Mouse (Mus musculus): ENCODE results near the gene Stra6. TPM values are rescaled to one million over a fixed set of nuclear protein-coding genes. Genes with fewer than 3 reads are reported as not detected.

Gene Stra6
- polyA plus RNA-seq, 1 experiment, result 1.9 TPM

DNA sequence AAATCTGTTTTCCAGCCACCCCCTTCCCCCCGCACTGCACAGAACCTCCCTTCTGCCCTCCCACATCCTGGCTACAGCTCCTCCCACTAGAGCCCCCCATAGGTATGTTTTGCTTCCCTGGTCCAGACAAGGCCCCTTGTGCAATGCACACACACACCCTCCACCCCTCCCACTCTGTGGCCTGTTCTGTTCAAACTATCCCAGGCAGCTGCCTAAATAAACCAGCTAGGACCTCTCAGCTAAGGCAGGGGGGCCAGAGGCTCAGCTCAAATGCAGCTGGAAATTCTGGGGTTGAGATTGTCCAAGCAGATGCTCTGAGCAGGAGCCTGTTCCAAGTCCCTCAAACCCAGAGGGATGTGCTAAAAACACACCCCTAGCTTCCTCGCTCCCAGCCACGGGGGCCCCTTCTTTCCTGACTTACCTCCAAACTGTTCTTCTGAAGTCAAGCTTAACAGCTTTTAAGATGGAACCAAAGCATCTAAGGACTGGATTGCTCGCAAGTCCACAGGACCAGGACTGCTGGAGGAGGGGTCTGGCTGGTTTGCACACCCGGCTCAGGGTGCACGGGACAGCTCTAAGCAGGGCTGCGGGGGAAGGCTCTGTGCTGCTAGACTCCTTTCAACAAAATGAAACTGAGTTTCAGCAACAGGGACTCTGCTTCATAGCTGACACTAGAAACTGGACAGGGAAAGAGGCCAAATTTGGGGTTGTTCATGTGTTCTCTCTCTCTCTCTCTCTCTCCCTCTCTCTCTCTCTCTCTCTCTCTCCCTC is 95.1 kb downstream of the Stra6 start:
- no peak for TF ChIP-seq POLR2A (IDR thresholded peaks at IDR 0.05; ENCODE audit: low read depth, low read length)
- no peak for TF ChIP-seq CTCF (IDR thresholded peaks at IDR 0.05; ENCODE audit: extremely low read depth, insufficient read depth, insufficient read length, insufficient replicate concordance)
- Histone ChIP-seq H3K4me1 (ENCODE audit: control insufficient read depth, insufficient read depth, insufficient read length) (peaks cover 5% of the 10 kb centered on the region; the same call in 1 of the 2 replicates), H3K36me3 (ENCODE audit: control insufficient read depth, insufficient read depth, low read length) (no peaks in the 10 kb centered on the region), H3K27me3 (ENCODE audit: control insufficient read depth, insufficient read depth, low read length) (no peaks in the 10 kb centered on the region), H3K27ac (ENCODE audit: insufficient read depth, low read length) (0 out of 2 replicates have a peak overlapping the region, but pooled peaks have one; percentile 23), H3K4me3 (ENCODE audit: extremely low read depth, insufficient read depth, insufficient read length) (no peak overlapping the region)
- DNase-seq (ENCODE audit: low read depth in 1 of 2, low spot score in 2 of 2), result no peak
- 44% methylated on average over 7 of the region's 7 CpGs for WGBS

DNA sequence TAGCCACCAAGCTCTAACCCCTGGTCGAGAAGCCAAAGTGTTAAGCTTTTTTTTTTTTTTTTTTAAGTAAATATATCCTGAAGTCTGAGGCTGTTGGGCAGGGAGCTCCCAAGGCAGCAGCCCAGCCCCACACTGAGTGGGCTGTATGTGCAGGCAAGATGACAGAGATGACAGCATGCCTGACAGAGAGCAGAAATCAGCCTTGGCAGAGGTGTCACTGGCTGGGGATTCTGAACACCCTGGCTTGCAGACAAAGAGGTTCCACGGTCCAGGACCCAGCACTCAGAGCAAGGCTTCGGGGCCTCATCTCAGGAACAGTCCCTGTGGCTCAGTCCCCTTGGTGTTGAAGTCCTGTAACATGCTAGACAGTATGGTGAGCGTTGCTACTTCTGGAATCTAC is 96.3 kb downstream of the Stra6 start:
- peaks cover 5% of the 10 kb centered on the region; the same call in 1 of the 2 replicates for H3K4me1 ChIP-seq (ENCODE audit: control insufficient read depth, insufficient read depth, insufficient read length)
- whole genome bisulfite sequencing, result 49% methylated on average over 4 of the region's 4 CpGs
- TF ChIP-seq POLR2A (IDR thresholded peaks at IDR 0.05; ENCODE audit: low read depth, low read length) (no peak), CTCF (IDR thresholded peaks at IDR 0.05; ENCODE audit: extremely low read depth, insufficient read depth, insufficient read length, insufficient replicate concordance) (no peak)
- H3K36me3 ChIP-seq (ENCODE audit: control insufficient read depth, insufficient read depth, low read length), result no peaks in the 10 kb centered on the region
- no peak overlapping the region for H3K4me3 ChIP-seq (ENCODE audit: extremely low read depth, insufficient read depth, insufficient read length)
- DNase-seq (ENCODE audit: low read depth in 1 of 2, low spot score in 2 of 2), result no peak
- H3K27me3 ChIP-seq (ENCODE audit: control insufficient read depth, insufficient read depth, low read length), result no peaks in the 10 kb centered on the region
- H3K27ac ChIP-seq (ENCODE audit: insufficient read depth, low read length), result no peak overlapping the region

DNA sequence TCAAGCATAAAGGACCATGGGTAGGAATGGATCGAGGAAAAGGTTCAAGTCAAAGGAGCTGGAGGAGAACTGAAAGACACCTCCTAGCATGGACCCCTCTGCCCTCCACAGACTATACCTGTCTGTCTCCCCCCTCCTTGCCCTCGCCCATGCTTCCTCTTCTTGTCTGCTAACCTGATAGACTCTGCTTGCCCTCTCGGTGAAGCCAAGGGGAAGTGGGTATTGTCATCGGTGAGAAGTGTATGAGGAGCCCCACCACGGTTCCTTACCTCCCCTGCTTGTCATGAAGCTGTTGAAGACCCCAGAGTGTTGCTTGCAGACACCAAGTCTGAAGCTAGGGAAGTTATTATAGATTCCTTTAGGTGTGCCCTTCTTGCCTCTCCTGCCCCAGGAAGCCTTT is 96.7 kb downstream of the Stra6 start:
- H3K27me3 ChIP-seq (ENCODE audit: control insufficient read depth, insufficient read depth, low read length), result no peaks in the 10 kb centered on the region
- peaks cover 5% of the 10 kb centered on the region; the same call in 1 of the 2 replicates for H3K4me1 ChIP-seq (ENCODE audit: control insufficient read depth, insufficient read depth, insufficient read length)
- no peaks in the 10 kb centered on the region for H3K36me3 ChIP-seq (ENCODE audit: control insufficient read depth, insufficient read depth, low read length)
- WGBS, result 17% methylated on average over 5 of the region's 5 CpGs
- no peak overlapping the region for H3K4me3 ChIP-seq (ENCODE audit: extremely low read depth, insufficient read depth, insufficient read length)
- no peak for TF ChIP-seq CTCF (IDR thresholded peaks at IDR 0.05; ENCODE audit: extremely low read depth, insufficient read depth, insufficient read length, insufficient replicate concordance)
- no peak for TF ChIP-seq POLR2A (IDR thresholded peaks at IDR 0.05; ENCODE audit: low read depth, low read length)
- DNase-seq (ENCODE audit: low read depth in 1 of 2, low spot score in 2 of 2), result peak in 1 of 2 experiments; percentile 13
- no peak overlapping the region for H3K27ac ChIP-seq (ENCODE audit: insufficient read depth, low read length)

DNA sequence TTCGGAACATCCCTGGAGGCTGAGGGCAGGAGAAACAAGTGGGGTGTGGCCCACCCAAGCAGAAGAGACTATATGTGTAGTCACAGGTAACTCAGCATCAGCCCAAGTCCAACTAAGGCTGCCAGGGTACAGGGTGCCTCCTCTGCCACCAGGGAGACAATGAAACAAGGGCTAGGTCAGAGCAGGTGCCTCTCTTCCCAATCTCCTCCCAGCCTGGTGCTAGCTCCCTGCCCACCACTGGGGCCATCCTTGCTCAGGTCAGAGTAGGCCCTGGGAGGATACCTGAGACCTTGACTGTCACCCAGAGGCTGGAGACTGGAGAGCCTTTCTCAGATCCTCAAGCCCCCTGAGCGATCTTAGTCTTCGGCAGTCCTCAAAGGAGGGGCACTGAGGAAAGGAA is 98.6 kb downstream of the Stra6 start:
- Histone ChIP-seq H3K4me1 (ENCODE audit: control insufficient read depth, insufficient read depth, insufficient read length) (peaks cover 5% of the 10 kb centered on the region; the same call in 1 of the 2 replicates), H3K4me3 (ENCODE audit: extremely low read depth, insufficient read depth, insufficient read length) (no peak overlapping the region), H3K27me3 (ENCODE audit: control insufficient read depth, insufficient read depth, low read length) (no peaks in the 10 kb centered on the region), H3K27ac (ENCODE audit: insufficient read depth, low read length) (no peak overlapping the region), H3K36me3 (ENCODE audit: control insufficient read depth, insufficient read depth, low read length) (no peaks in the 10 kb centered on the region)
- WGBS, result 88% methylated on average over 3 of the region's 3 CpGs
- DNase-seq (ENCODE audit: low read depth in 1 of 2, low spot score in 2 of 2), result no peak
- TF ChIP-seq POLR2A (IDR thresholded peaks at IDR 0.05; ENCODE audit: low read depth, low read length) (no peak), CTCF (IDR thresholded peaks at IDR 0.05; ENCODE audit: extremely low read depth, insufficient read depth, insufficient read length, insufficient replicate concordance) (no peak)

DNA sequence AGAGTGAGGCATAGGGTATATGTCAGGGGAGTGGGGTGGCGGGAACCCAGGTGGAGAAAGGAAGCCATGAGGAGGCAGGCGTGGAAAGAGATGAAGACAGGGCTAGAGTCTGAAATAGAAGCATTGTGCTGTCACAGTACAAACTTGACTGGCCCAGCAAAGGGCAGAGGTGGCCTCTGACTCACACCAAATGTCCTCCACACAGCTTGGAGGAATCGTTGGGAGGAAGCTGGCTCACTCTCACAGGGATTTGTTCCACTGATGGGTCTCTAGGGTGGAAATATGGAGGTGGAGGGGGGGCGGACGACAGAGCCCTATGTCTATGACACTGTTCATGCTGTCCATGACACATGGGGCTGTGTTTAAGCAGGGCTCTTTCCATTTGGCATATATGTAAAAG is 99.6 kb downstream of the Stra6 start:
- WGBS, result 81% methylated on average over 5 of the region's 5 CpGs

DNA sequence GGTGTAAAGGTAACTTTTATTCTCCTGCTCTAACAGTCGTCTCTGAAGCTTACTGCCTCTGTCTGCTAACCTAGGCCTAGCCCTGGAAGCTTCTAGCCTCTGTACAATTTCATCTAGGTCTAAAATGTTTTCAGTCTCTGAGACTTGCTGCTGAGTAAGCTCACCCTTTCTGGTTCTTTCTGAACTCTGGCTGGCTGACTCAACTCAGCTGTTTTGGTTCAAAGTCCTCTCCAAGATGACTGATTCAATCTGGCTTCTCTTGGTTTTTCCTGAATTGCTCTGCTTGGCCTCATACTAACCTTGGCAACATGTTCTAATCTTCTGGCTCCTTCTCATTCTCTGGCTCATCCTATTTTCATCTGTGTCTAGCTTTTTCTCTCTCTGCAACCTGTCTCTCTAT is 102.2 kb downstream of the Stra6 start:
- DNase-seq (ENCODE audit: low read depth in 1 of 2, low spot score in 2 of 2), result no peak
- Histone ChIP-seq H3K36me3 (ENCODE audit: control insufficient read depth, insufficient read depth, low read length) (no peaks in the 10 kb centered on the region), H3K4me3 (ENCODE audit: extremely low read depth, insufficient read depth, insufficient read length) (no peak overlapping the region), H3K4me1 (ENCODE audit: control insufficient read depth, insufficient read depth, insufficient read length) (0 out of 2 replicates have a peak, but pooled peaks cover 2% of the 10 kb centered on the region), H3K27me3 (ENCODE audit: control insufficient read depth, insufficient read depth, low read length) (no peaks in the 10 kb centered on the region), H3K27ac (ENCODE audit: insufficient read depth, low read length) (no peak overlapping the region)
- WGBS, result 81% methylated on average over 1 of the region's 1 CpGs
- TF ChIP-seq CTCF (IDR thresholded peaks at IDR 0.05; ENCODE audit: extremely low read depth, insufficient read depth, insufficient read length, insufficient replicate concordance) (no peak), POLR2A (IDR thresholded peaks at IDR 0.05; ENCODE audit: low read depth, low read length) (no peak)

More for the DNA sequence above, 99.6 kb downstream of the Stra6 start:
- H3K4me3 ChIP-seq (ENCODE audit: extremely low read depth, insufficient read depth, insufficient read length), result no peak overlapping the region
- H3K4me1 ChIP-seq (ENCODE audit: control insufficient read depth, insufficient read depth, insufficient read length), result peaks cover 5% of the 10 kb centered on the region; the same call in 1 of the 2 replicates
- no peaks in the 10 kb centered on the region for H3K36me3 ChIP-seq (ENCODE audit: control insufficient read depth, insufficient read depth, low read length)
- no peak overlapping the region for H3K27ac ChIP-seq (ENCODE audit: insufficient read depth, low read length)
- no peaks in the 10 kb centered on the region for H3K27me3 ChIP-seq (ENCODE audit: control insufficient read depth, insufficient read depth, low read length)
- TF ChIP-seq POLR2A (IDR thresholded peaks at IDR 0.05; ENCODE audit: low read depth, low read length), result no peak
- no peak for TF ChIP-seq CTCF (IDR thresholded peaks at IDR 0.05; ENCODE audit: extremely low read depth, insufficient read depth, insufficient read length, insufficient replicate concordance)
- DNase-seq (ENCODE audit: low read depth in 1 of 2, low spot score in 2 of 2), result no peak

DNA sequence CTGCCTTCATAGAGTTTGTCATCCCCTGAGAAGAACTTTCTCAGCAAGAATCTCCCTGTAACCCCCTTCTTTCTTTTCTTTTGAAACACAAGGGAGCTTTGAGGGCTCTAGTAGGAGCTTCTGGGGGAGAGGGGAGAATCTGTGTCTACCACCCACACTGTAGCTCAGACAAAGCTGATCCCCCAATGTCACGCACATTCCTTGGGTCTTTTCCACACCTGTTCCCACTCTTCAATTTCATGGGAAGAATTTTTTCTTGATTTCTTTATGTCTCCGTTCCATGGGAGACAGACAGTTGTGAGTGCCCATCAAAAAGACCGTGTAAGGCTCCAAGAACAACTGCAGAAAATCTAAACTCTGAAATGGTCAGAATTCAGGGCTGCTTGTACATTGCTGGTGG is 105.3 kb downstream of the Stra6 start:
- H3K4me3 ChIP-seq (ENCODE audit: extremely low read depth, insufficient read depth, insufficient read length), result no peak overlapping the region
- TF ChIP-seq CTCF (IDR thresholded peaks at IDR 0.05; ENCODE audit: extremely low read depth, insufficient read depth, insufficient read length, insufficient replicate concordance), result no peak
- TF ChIP-seq POLR2A (IDR thresholded peaks at IDR 0.05; ENCODE audit: low read depth, low read length), result no peak
- H3K4me1 ChIP-seq (ENCODE audit: control insufficient read depth, insufficient read depth, insufficient read length), result no peaks in the 10 kb centered on the region
- no peak for DNase-seq (ENCODE audit: low read depth in 1 of 2, low spot score in 2 of 2)
- no peak overlapping the region for H3K27ac ChIP-seq (ENCODE audit: insufficient read depth, low read length)
- H3K27me3 ChIP-seq (ENCODE audit: control insufficient read depth, insufficient read depth, low read length), result no peaks in the 10 kb centered on the region
- no peaks in the 10 kb centered on the region for H3K36me3 ChIP-seq (ENCODE audit: control insufficient read depth, insufficient read depth, low read length)
- 82% methylated on average over 3 of the region's 3 CpGs for WGBS

Measured in spleen, adult 2 months (tissue).